Mouse (Mus musculus): ENCODE measurements at regions not wholly inside any gene's neighbourhood (a gene's known extent, or its start where the extent isn't known, plus 50 kb on each side); places are given as distances from the start of the nearest gene placed in this dataset.

GRCm38 (mm10) chr3:149436420-149436819, 446.1 kb upstream of the Adgrl2 start:
- Histone ChIP-seq H3K27me3 (0 out of 2 replicates have a peak, but pooled peaks cover 6% of the 10 kb centered on the region), H3K36me3 (no peaks in the 10 kb centered on the region), H3K4me2 (replicated peaks) (no peak overlapping the region), H3K27ac (no peak overlapping the region), H3K4me3 (no peak overlapping the region), H3K9me3 (replicated peaks) (no peaks in the 10 kb centered on the region), H3K9ac (no peak overlapping the region), H3K4me1 (no peaks in the 10 kb centered on the region)
- 88% methylated on average over 8 of the region's 8 CpGs for WGBS
- ATAC-seq (ENCODE audit: low FRiP score) = no peak

GRCm38 (mm10) chr3:149431795-149432194, 441.4 kb upstream of the Adgrl2 start:
- Histone ChIP-seq H3K4me1 (no peaks in the 10 kb centered on the region), H3K9me3 (replicated peaks) (no peaks in the 10 kb centered on the region), H3K9ac (no peak overlapping the region), H3K4me2 (replicated peaks) (no peak overlapping the region), H3K27ac (no peak overlapping the region), H3K36me3 (no peaks in the 10 kb centered on the region), H3K27me3 (no peaks in the 10 kb centered on the region), H3K4me3 (no peak overlapping the region)
- no peak for ATAC-seq (ENCODE audit: low FRiP score)
- 95% methylated on average over 10 of the region's 10 CpGs for WGBS

GRCm38 (mm10) chr3:149426023-149426759, 435.8 kb upstream of the Adgrl2 start:
- no peaks in the 10 kb centered on the region for H3K9me3 ChIP-seq (replicated peaks)
- no peak overlapping the region for H3K9ac ChIP-seq
- H3K27ac ChIP-seq = no peak overlapping the region
- H3K27me3 ChIP-seq = no peaks in the 10 kb centered on the region
- no peak for ATAC-seq (ENCODE audit: low FRiP score)
- H3K4me1 ChIP-seq = peaks cover 4% of the 10 kb centered on the region; the same call in 1 of the 2 replicates
- WGBS = 67% methylated on average over 18 of the region's 18 CpGs
- 0 out of 2 replicates have a peak overlapping the region, but pooled peaks have one; percentile 6 for H3K4me2 ChIP-seq (replicated peaks)
- H3K4me3 ChIP-seq = no peak overlapping the region
- H3K36me3 ChIP-seq = no peaks in the 10 kb centered on the region

GRCm38 (mm10) chr3:149424306-149424705, 434.0 kb upstream of the Adgrl2 start:
- Histone ChIP-seq H3K4me1 (peaks cover 4% of the 10 kb centered on the region; the same call in 1 of the 2 replicates), H3K36me3 (no peaks in the 10 kb centered on the region), H3K4me2 (replicated peaks) (no peak overlapping the region), H3K9ac (no peak overlapping the region), H3K27me3 (no peaks in the 10 kb centered on the region), H3K4me3 (no peak overlapping the region), H3K27ac (no peak overlapping the region), H3K9me3 (replicated peaks) (no peaks in the 10 kb centered on the region)
- no peak for ATAC-seq (ENCODE audit: low FRiP score)
- 79% methylated on average over 1 of the region's 1 CpGs for WGBS

GRCm38 (mm10) chr3:149423491-149423890, 433.1 kb upstream of the Adgrl2 start:
- H3K27me3 ChIP-seq = no peaks in the 10 kb centered on the region
- H3K4me2 ChIP-seq (replicated peaks) = no peak overlapping the region
- H3K9me3 ChIP-seq (replicated peaks) = no peaks in the 10 kb centered on the region
- no peak overlapping the region for H3K4me3 ChIP-seq
- ATAC-seq (ENCODE audit: low FRiP score) = no peak
- H3K9ac ChIP-seq = no peak overlapping the region
- no peaks in the 10 kb centered on the region for H3K36me3 ChIP-seq
- 73% methylated on average over 9 of the region's 9 CpGs for WGBS
- H3K4me1 ChIP-seq = peaks cover 4% of the 10 kb centered on the region; the same call in 1 of the 2 replicates
- no peak overlapping the region for H3K27ac ChIP-seq

GRCm38 (mm10) chr3:149415081-149415480, 424.7 kb upstream of the Adgrl2 start:
- H3K36me3 ChIP-seq = no peaks in the 10 kb centered on the region
- no peak overlapping the region for H3K4me2 ChIP-seq (replicated peaks)
- no peaks in the 10 kb centered on the region for H3K27me3 ChIP-seq
- H3K4me3 ChIP-seq = no peak overlapping the region
- whole genome bisulfite sequencing = 85% methylated on average over 4 of the region's 4 CpGs
- no peaks in the 10 kb centered on the region for H3K4me1 ChIP-seq
- H3K9me3 ChIP-seq (replicated peaks) = no peaks in the 10 kb centered on the region
- ATAC-seq (ENCODE audit: low FRiP score) = no peak
- no peak overlapping the region for H3K27ac ChIP-seq
- no peak overlapping the region for H3K9ac ChIP-seq

- Histone ChIP-seq H3K27ac (no peak overlapping the region), H3K4me2 (replicated peaks) (no peak overlapping the region), H3K9me3 (replicated peaks) (no peaks in the 10 kb centered on the region), H3K36me3 (no peaks in the 10 kb centered on the region), H3K9ac (no peak overlapping the region), H3K27me3 (no peaks in the 10 kb centered on the region), H3K4me1 (no peaks in the 10 kb centered on the region), H3K4me3 (no peak overlapping the region)
- WGBS = 80% methylated on average over 4 of the region's 4 CpGs
- no peak for ATAC-seq (ENCODE audit: low FRiP score)
These were observed 422.8 kb upstream of the Adgrl2 start for GRCm38 (mm10) chr3:149413114-149413513.

- Histone ChIP-seq H3K4me3 (no peak overlapping the region), H3K27ac (no peak overlapping the region), H3K36me3 (no peaks in the 10 kb centered on the region), H3K4me1 (no peaks in the 10 kb centered on the region), H3K4me2 (replicated peaks) (no peak overlapping the region), H3K27me3 (no peaks in the 10 kb centered on the region), H3K9me3 (replicated peaks) (no peaks in the 10 kb centered on the region), H3K9ac (no peak overlapping the region)
- ATAC-seq (ENCODE audit: low FRiP score) = no peak
- WGBS = 94% methylated on average over 2 of the region's 2 CpGs
These were observed 420.2 kb upstream of the Adgrl2 start for GRCm38 (mm10) chr3:149410518-149410917.

GRCm38 (mm10) chr3:149408858-149409257, 418.5 kb upstream of the Adgrl2 start:
- Histone ChIP-seq H3K27ac (no peak overlapping the region), H3K4me1 (no peaks in the 10 kb centered on the region), H3K9ac (no peak overlapping the region), H3K4me3 (no peak overlapping the region), H3K36me3 (no peaks in the 10 kb centered on the region), H3K4me2 (replicated peaks) (no peak overlapping the region), H3K27me3 (no peaks in the 10 kb centered on the region), H3K9me3 (replicated peaks) (no peaks in the 10 kb centered on the region)
- 92% methylated on average over 3 of the region's 3 CpGs for whole genome bisulfite sequencing
- no peak for ATAC-seq (ENCODE audit: low FRiP score)

- 56% methylated on average over 3 of the region's 3 CpGs for WGBS
- Histone ChIP-seq H3K36me3 (no peaks in the 10 kb centered on the region), H3K9ac (no peak overlapping the region), H3K27ac (no peak overlapping the region), H3K4me3 (no peak overlapping the region), H3K4me1 (0 out of 2 replicates have a peak, but pooled peaks cover 2% of the 10 kb centered on the region), H3K4me2 (replicated peaks) (no peak overlapping the region), H3K9me3 (replicated peaks) (no peaks in the 10 kb centered on the region), H3K27me3 (no peaks in the 10 kb centered on the region)
- ATAC-seq (ENCODE audit: low FRiP score) = no peak
These were observed 415.5 kb upstream of the Adgrl2 start for GRCm38 (mm10) chr3:149405872-149406271.

GRCm38 (mm10) chr3:149404691-149405090, 414.3 kb upstream of the Adgrl2 start:
- no peaks in the 10 kb centered on the region for H3K9me3 ChIP-seq (replicated peaks)
- H3K4me1 ChIP-seq = 0 out of 2 replicates have a peak, but pooled peaks cover 2% of the 10 kb centered on the region
- H3K36me3 ChIP-seq = no peaks in the 10 kb centered on the region
- ATAC-seq (ENCODE audit: low FRiP score) = no peak
- H3K27me3 ChIP-seq = no peaks in the 10 kb centered on the region
- WGBS = 92% methylated on average over 14 of the region's 14 CpGs
- H3K4me3 ChIP-seq = no peak overlapping the region
- no peak overlapping the region for H3K9ac ChIP-seq
- H3K4me2 ChIP-seq (replicated peaks) = no peak overlapping the region
- H3K27ac ChIP-seq = no peak overlapping the region

- WGBS = 86% methylated on average over 9 of the region's 9 CpGs
- no peak overlapping the region for H3K9ac ChIP-seq
- no peaks in the 10 kb centered on the region for H3K9me3 ChIP-seq (replicated peaks)
- H3K27me3 ChIP-seq = no peaks in the 10 kb centered on the region
- no peak overlapping the region for H3K4me2 ChIP-seq (replicated peaks)
- 0 out of 2 replicates have a peak, but pooled peaks cover 2% of the 10 kb centered on the region for H3K4me1 ChIP-seq
- no peak overlapping the region for H3K4me3 ChIP-seq
- ATAC-seq (ENCODE audit: low FRiP score) = no peak
- no peaks in the 10 kb centered on the region for H3K36me3 ChIP-seq
- H3K27ac ChIP-seq = no peak overlapping the region
These were observed 412.1 kb upstream of the Adgrl2 start for GRCm38 (mm10) chr3:149402496-149402895.

- ATAC-seq (ENCODE audit: low FRiP score) = no peak
- WGBS = 61% methylated on average over 4 of the region's 4 CpGs
- no peak overlapping the region for H3K9ac ChIP-seq
These were observed 404.7 kb upstream of the Adgrl2 start for GRCm38 (mm10) chr3:149395082-149395481.

More at GRCm38 (mm10) chr3:149395082-149395481, 404.7 kb upstream of the Adgrl2 start:
- no peaks in the 10 kb centered on the region for H3K4me1 ChIP-seq
- H3K27ac ChIP-seq = no peak overlapping the region
- H3K4me2 ChIP-seq (replicated peaks) = no peak overlapping the region
- no peaks in the 10 kb centered on the region for H3K27me3 ChIP-seq
- no peaks in the 10 kb centered on the region for H3K9me3 ChIP-seq (replicated peaks)
- H3K36me3 ChIP-seq = no peaks in the 10 kb centered on the region
- H3K4me3 ChIP-seq = no peak overlapping the region
